Comparison of ENCODE assay signal across 8 mouse cellular contexts in genomic region chr16:94472515-94472951, GRCm38 (mm10). TPM values are rescaled to one million over a fixed set of nuclear protein-coding genes. Genes with fewer than 3 reads are reported as not detected.
DNase-seq lines count a peak whose midpoint lies in the region; ATAC-seq and TF ChIP-seq lines count a peak whose summit lies in the region.

No protein-coding gene starts in this region.

- no peak overlapping the region for H3K4me3 ChIP-seq in heart, embryonic 16.5 days (ENCODE audit: low read length)
- no peak overlapping the region for H3K4me3 ChIP-seq in left cerebral cortex, adult 2 months
- H3K4me3 ChIP-seq in neural tube, embryonic 13.5 days, result no peak overlapping the region
- no peak overlapping the region for H3K4me3 ChIP-seq in liver, embryonic 11.5 days (ENCODE audit: low read depth, low read length)

- peak; percentile 81 for ATAC-seq in heart, embryonic 16.5 days (replicated peaks; ENCODE audit: extremely low read depth, insufficient read depth, low FRiP score)
- peak; percentile 84 for ATAC-seq in neural tube, embryonic 13.5 days (ENCODE audit: low read depth)
- ATAC-seq in liver, embryonic 11.5 days (replicated peaks; ENCODE audit: low FRiP score), result no peak

- H3K36me3 ChIP-seq in heart, embryonic 16.5 days (ENCODE audit: control insufficient read depth, insufficient read depth), result peaks cover 26% of the 10 kb centered on the region
- peaks cover 45% of the 10 kb centered on the region for H3K36me3 ChIP-seq in neural tube, embryonic 13.5 days
- peaks cover 13% of the 10 kb centered on the region for H3K36me3 ChIP-seq in liver, embryonic 11.5 days (ENCODE audit: control insufficient read depth, insufficient read depth, low read length)

- peak overlapping the region; percentile 12; the same call in 1 of the 2 replicates for H3K9ac ChIP-seq in heart, embryonic 16.5 days (ENCODE audit: low read length)
- no peak overlapping the region for H3K9ac ChIP-seq in neural tube, embryonic 13.5 days
- H3K9ac ChIP-seq in liver, embryonic 11.5 days (ENCODE audit: low read depth, low read length), result no peak overlapping the region

- no peaks in the 10 kb centered on the region for H3K27me3 ChIP-seq in heart, embryonic 16.5 days (ENCODE audit: control insufficient read depth, insufficient read depth, low read length)
- no peaks in the 10 kb centered on the region for H3K27me3 ChIP-seq in neural tube, embryonic 13.5 days
- no peaks in the 10 kb centered on the region for H3K27me3 ChIP-seq in liver, embryonic 11.5 days (replicated peaks; ENCODE audit: control insufficient read depth, insufficient read depth, low read length)

- peak overlapping the region; percentile 86 for H3K27ac ChIP-seq in heart, embryonic 16.5 days (ENCODE audit: low read length)
- peak overlapping the region; percentile 58 for H3K27ac ChIP-seq in left cerebral cortex, adult 2 months
- H3K27ac ChIP-seq in neural tube, embryonic 13.5 days (replicated peaks), result peak overlapping the region; percentile 85
- no peak overlapping the region for H3K27ac ChIP-seq in liver, embryonic 11.5 days (ENCODE audit: low read depth, low read length)

- H3K4me1 ChIP-seq in heart, embryonic 16.5 days (ENCODE audit: control insufficient read depth, insufficient read depth, low read length), result peaks cover 16% of the 10 kb centered on the region
- peaks cover 21% of the 10 kb centered on the region for H3K4me1 ChIP-seq in neural tube, embryonic 13.5 days (replicated peaks)
- no peaks in the 10 kb centered on the region for H3K4me1 ChIP-seq in liver, embryonic 11.5 days (replicated peaks; ENCODE audit: control insufficient read depth, insufficient read depth, low read length)

- DNase-seq in ovary, postnatal 36 days (ENCODE audit: low spot score), result peak; percentile 26
- DNase-seq in ovary, postnatal 14 days (ENCODE audit: low spot score), result no peak
- peak; percentile 76 for DNase-seq in fibroblast of lung, adult 2 months (ENCODE audit: low read depth)
- peak; percentile 71 to 74 for DNase-seq in left cerebral cortex, adult 2 months (ENCODE audit: extremely low spot score in 1 of 2, low spot score in 2 of 2)
- DNase-seq in urinary bladder, adult 2 months (ENCODE audit: low spot score), result no peak
- no peak for DNase-seq in liver, embryonic 11.5 days (ENCODE audit: low spot score)

- H3K9me3 ChIP-seq in heart, embryonic 16.5 days (replicated peaks; ENCODE audit: control insufficient read depth, low read length), result no peaks in the 10 kb centered on the region
- H3K9me3 ChIP-seq in neural tube, embryonic 13.5 days, result no peaks in the 10 kb centered on the region
- no peaks in the 10 kb centered on the region for H3K9me3 ChIP-seq in liver, embryonic 11.5 days (ENCODE audit: control insufficient read depth, low read length)

- 24% methylated on average over 8 of the region's 8 CpGs for WGBS in heart, embryonic 16.5 days
- 27% methylated on average over 8 of the region's 8 CpGs for WGBS in neural tube, embryonic 13.5 days
- WGBS in liver, embryonic 11.5 days, result 79% methylated on average over 8 of the region's 8 CpGs

- H3K4me2 ChIP-seq in heart, embryonic 16.5 days (ENCODE audit: low read depth, low read length), result peak overlapping the region; percentile 26; the same call in 1 of the 2 replicates
- no peak overlapping the region for H3K4me2 ChIP-seq in neural tube, embryonic 13.5 days
- no peak overlapping the region for H3K4me2 ChIP-seq in liver, embryonic 11.5 days

- TF ChIP-seq CTCF in left cerebral cortex, adult 2 months (IDR thresholded peaks at IDR 0.05), result peak; percentile 27

- intact Hi-C loops in left cerebral cortex, adult 2 months (cut with DNase I), result loop anchor here (1.0 to 10.0 kb wide), 3 partner anchors 54 to 872 kb away; partner anchors contain the start of gene Vps26c

RNA-seq across cellular contexts. Expression of gene Vps26c, which starts 54.1 kb away (rescaled TPM):
- 47.9 and 51.7 TPM in 2 replicates for polyA plus RNA-seq in heart, embryonic 16.5 days (2015; fragmentation: Nextera tagmentation; extraction: Ambion mirVana)
- 10 to 100 TPM; 30.5 to 35.4 TPM for total RNA-seq in left cerebral cortex, adult 2 months (2021)
- 74.6 and 82.4 TPM in 2 replicates for polyA plus RNA-seq in neural tube, embryonic 13.5 days (2015; fragmentation: Nextera tagmentation; extraction: Ambion mirVana)
- 52.4 and 64.7 TPM in 2 replicates for polyA plus RNA-seq in urinary bladder, adult 2 months (2012; rRNA removed)
- polyA plus RNA-seq in liver, embryonic 11.5 days (2014; fragmentation: Nextera tagmentation; extraction: Ambion mirVana), result 37.3 and 39.3 TPM in 2 replicates

Comparison
In these comparisons a context has a peak if more than half of its experiments do, and no peak if none do; other contexts are left out.
1. DNase-seq: peak in ovary, postnatal 36 days (single experiment), fibroblast of lung, adult 2 months (single experiment) and left cerebral cortex, adult 2 months (2 of 2); none in ovary, postnatal 14 days (single experiment), urinary bladder, adult 2 months (single experiment) and liver, embryonic 11.5 days (single experiment).